Mouse (Mus musculus): ENCODE measurements around the gene Agap2. TPM values are rescaled to one million over a fixed set of nuclear protein-coding genes. Genes with fewer than 3 reads are reported as not detected.

Agap2 gene
- total and polyA plus RNA-seq, 2 experiments = 0.28 to 0.55 TPM

DNA sequence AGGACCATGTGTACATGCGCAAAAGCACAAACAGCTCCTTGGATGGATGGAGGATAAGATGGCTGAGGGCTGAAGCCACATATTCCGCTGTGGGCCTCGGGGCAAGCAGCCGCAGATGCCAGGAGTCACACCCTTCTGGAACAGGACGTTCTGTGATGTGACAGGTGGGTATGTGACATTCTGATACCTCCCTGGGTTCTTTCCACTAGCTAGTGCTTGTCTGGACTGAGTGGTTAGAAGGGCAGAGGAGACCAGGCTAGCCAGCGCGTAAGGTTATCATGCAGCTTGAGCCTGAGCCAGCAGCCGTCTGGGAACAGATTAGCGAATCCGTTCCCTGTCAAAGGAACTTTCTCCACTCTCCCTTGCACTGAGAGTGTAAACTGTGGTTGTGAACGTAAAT lies 65.9 kb downstream of the Agap2 start:
- no peak overlapping the region for H3K4me3 ChIP-seq (ENCODE audit: insufficient read depth, low read depth, low read length)
- no peak for DNase-seq (ENCODE audit: extremely low read depth, low read depth, low spot score)
- WGBS = 91% methylated on average over 11 of the region's 11 CpGs

DNA sequence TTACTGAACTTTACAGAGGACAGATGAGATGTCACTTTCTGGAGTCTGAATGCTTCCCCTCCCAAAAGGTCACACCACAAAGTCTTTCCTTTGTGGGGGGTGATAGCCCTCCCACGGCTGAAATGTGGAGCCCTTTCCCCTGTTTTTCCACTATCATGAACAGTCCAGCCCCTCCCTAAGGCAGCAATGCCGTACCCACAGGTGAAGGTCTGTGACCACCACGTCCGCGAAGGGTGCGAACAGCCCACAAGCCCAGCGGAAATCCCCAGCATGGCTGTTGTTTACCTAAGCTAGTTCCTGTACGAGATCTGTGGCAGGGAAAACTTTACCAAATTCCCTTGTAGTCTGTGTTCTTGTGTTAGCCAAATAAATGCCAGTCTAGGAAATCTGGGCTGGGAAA lies 66.4 kb downstream of the Agap2 start:
- DNase-seq (ENCODE audit: extremely low read depth, low read depth, low spot score) = no peak
- H3K27ac ChIP-seq (replicated peaks; ENCODE audit: insufficient read depth, low read depth, low read length) = no peak overlapping the region
- H3K4me3 ChIP-seq (ENCODE audit: insufficient read depth, low read depth, low read length) = no peak overlapping the region
- H3K36me3 ChIP-seq (ENCODE audit: control insufficient read depth, insufficient read depth, low read length) = no peaks in the 10 kb centered on the region
- no peak overlapping the region for H3K9ac ChIP-seq (ENCODE audit: low read depth, low read length)
- H3K79me2 ChIP-seq (ENCODE audit: control insufficient read depth, insufficient read depth, low read length) = no peaks in the 10 kb centered on the region; the same call in 1 of the 2 replicates
- WGBS = 76% methylated on average over 8 of the region's 8 CpGs
- H3K4me1 ChIP-seq (ENCODE audit: control insufficient read depth, insufficient read depth, low read length) = peaks cover 8% of the 10 kb centered on the region
- TF ChIP-seq CTCF (IDR thresholded peaks at IDR 0.05; ENCODE audit: low read depth, low read length) (no peak), POLR2A (IDR thresholded peaks at IDR 0.05; ENCODE audit: extremely low read depth, insufficient read depth, low read length) (no peak)
- no peaks in the 10 kb centered on the region for H3K27me3 ChIP-seq (ENCODE audit: control insufficient read depth, insufficient read depth, low read length)

More for the DNA sequence above, 65.9 kb downstream of the Agap2 start:
- Histone ChIP-seq H3K27me3 (ENCODE audit: control insufficient read depth, insufficient read depth, low read length) (no peaks in the 10 kb centered on the region), H3K79me2 (ENCODE audit: control insufficient read depth, insufficient read depth, low read length) (no peaks in the 10 kb centered on the region; the same call in 1 of the 2 replicates), H3K36me3 (ENCODE audit: control insufficient read depth, insufficient read depth, low read length) (no peaks in the 10 kb centered on the region), H3K27ac (replicated peaks; ENCODE audit: insufficient read depth, low read depth, low read length) (no peak overlapping the region), H3K4me1 (ENCODE audit: control insufficient read depth, insufficient read depth, low read length) (peaks cover 8% of the 10 kb centered on the region), H3K9ac (ENCODE audit: low read depth, low read length) (no peak overlapping the region)
- TF ChIP-seq CTCF (IDR thresholded peaks at IDR 0.05; ENCODE audit: low read depth, low read length) = no peak
- TF ChIP-seq POLR2A (IDR thresholded peaks at IDR 0.05; ENCODE audit: extremely low read depth, insufficient read depth, low read length) = no peak

Other genes with a start within 250 kb of the Agap2 start
- 5.9 and 8.3 TPM in 2 replicates for gene Atp23, start 173.9 kb upstream of the Agap2 start, total RNA-seq (2014; rRNA removed)
- gene Atp23, start 173.9 kb upstream of the Agap2 start, polyA plus RNA-seq (2012; rRNA removed) = 5.5 and 6.4 TPM in 2 replicates
- gene Ctdsp2, start 96.6 kb upstream of the Agap2 start, total RNA-seq (2014; rRNA removed) = 18.4 and 25.7 TPM in 2 replicates
- 23.1 and 29.3 TPM in 2 replicates for gene Ctdsp2, start 96.6 kb upstream of the Agap2 start, polyA plus RNA-seq (2012; rRNA removed)
- 0.09 and 0.20 TPM in 2 replicates for gene Avil, start 74.6 kb upstream of the Agap2 start, total RNA-seq (2014; rRNA removed)
- gene Avil, start 74.6 kb upstream of the Agap2 start, polyA plus RNA-seq (2012; rRNA removed) = 0.06 TPM in 1 of 2 replicates, not detected in the other
- gene Tsfm, start 44.4 kb upstream of the Agap2 start, total RNA-seq (2014; rRNA removed) = 21.6 and 26.3 TPM in 2 replicates
- 17.4 and 18.2 TPM in 2 replicates for gene Tsfm, start 44.4 kb upstream of the Agap2 start, polyA plus RNA-seq (2012; rRNA removed)
- gene Mettl1, start 33.9 kb upstream of the Agap2 start, total RNA-seq (2014; rRNA removed) = 5.2 and 6.1 TPM in 2 replicates
- gene Mettl1, start 33.9 kb upstream of the Agap2 start, polyA plus RNA-seq (2012; rRNA removed) = 9.1 and 17.9 TPM in 2 replicates
- not detected in 2 replicates for gene Eef1akmt3, start 33.8 kb upstream of the Agap2 start, total RNA-seq (2014; rRNA removed)
- 0.09 TPM in 1 of 2 replicates, not detected in the other for gene Eef1akmt3, start 33.8 kb upstream of the Agap2 start, polyA plus RNA-seq (2012; rRNA removed)
- not detected in 2 replicates for gene Cyp27b1, start 27.0 kb upstream of the Agap2 start, total RNA-seq (2014; rRNA removed)
- gene Cyp27b1, start 27.0 kb upstream of the Agap2 start, polyA plus RNA-seq (2012; rRNA removed) = 0.05 TPM in 2 replicates
- 0.09 and 0.34 TPM in 2 replicates for gene March9, start 15.1 kb upstream of the Agap2 start, total RNA-seq (2014; rRNA removed)
- gene March9, start 15.1 kb upstream of the Agap2 start, polyA plus RNA-seq (2012; rRNA removed) = 0.44 and 0.52 TPM in 2 replicates
- 37.9 and 41.3 TPM in 2 replicates for gene Cdk4, start 11.8 kb upstream of the Agap2 start, total RNA-seq (2014; rRNA removed)
- gene Cdk4, start 11.8 kb upstream of the Agap2 start, polyA plus RNA-seq (2012; rRNA removed) = 54.3 and 58.7 TPM in 2 replicates
- 269 and 278 TPM in 2 replicates for gene Tspan31, start 5.0 kb upstream of the Agap2 start, total RNA-seq (2014; rRNA removed)
- gene Tspan31, start 5.0 kb upstream of the Agap2 start, polyA plus RNA-seq (2012; rRNA removed) = 268 and 298 TPM in 2 replicates
- 130 TPM in 2 replicates for gene Os9, start 45.8 kb downstream of the Agap2 start, total RNA-seq (2014; rRNA removed)
- gene Os9, start 45.8 kb downstream of the Agap2 start, polyA plus RNA-seq (2012; rRNA removed) = 128 and 130 TPM in 2 replicates
- gene B4galnt1, start 89.9 kb downstream of the Agap2 start, total RNA-seq (2014; rRNA removed) = 21.9 and 36.3 TPM in 2 replicates
- 85.0 and 89.8 TPM in 2 replicates for gene B4galnt1, start 89.9 kb downstream of the Agap2 start, polyA plus RNA-seq (2012; rRNA removed)
- 1.3 and 3.1 TPM in 2 replicates for gene Slc26a10, start 105.4 kb downstream of the Agap2 start, total RNA-seq (2014; rRNA removed)
- gene Slc26a10, start 105.4 kb downstream of the Agap2 start, polyA plus RNA-seq (2012; rRNA removed) = 4.1 and 5.8 TPM in 2 replicates
- gene Arhgef25, start 114.8 kb downstream of the Agap2 start, total RNA-seq (2014; rRNA removed) = 0.83 and 0.87 TPM in 2 replicates
- 0.91 and 1.4 TPM in 2 replicates for gene Arhgef25, start 114.8 kb downstream of the Agap2 start, polyA plus RNA-seq (2012; rRNA removed)
- 1.5 and 1.8 TPM in 2 replicates for gene Dtx3, start 120.4 kb downstream of the Agap2 start, total RNA-seq (2014; rRNA removed)
- gene Dtx3, start 120.4 kb downstream of the Agap2 start, polyA plus RNA-seq (2012; rRNA removed) = 5.2 and 10.0 TPM in 2 replicates
- 8.9 and 10.7 TPM in 2 replicates for gene Pip4k2c, start 136.3 kb downstream of the Agap2 start, total RNA-seq (2014; rRNA removed)
- gene Pip4k2c, start 136.3 kb downstream of the Agap2 start, polyA plus RNA-seq (2012; rRNA removed) = 13.0 and 13.9 TPM in 2 replicates
- gene Kif5a, start 188.1 kb downstream of the Agap2 start, total RNA-seq (2014; rRNA removed) = 0.55 and 0.74 TPM in 2 replicates
- 5.0 and 10.7 TPM in 2 replicates for gene Kif5a, start 188.1 kb downstream of the Agap2 start, polyA plus RNA-seq (2012; rRNA removed)
- gene Dctn2, start 191.1 kb downstream of the Agap2 start, total RNA-seq (2014; rRNA removed) = 71.3 and 78.5 TPM in 2 replicates
- gene Dctn2, start 191.1 kb downstream of the Agap2 start, polyA plus RNA-seq (2012; rRNA removed) = 122 and 132 TPM in 2 replicates
- gene Mbd6, start 213.7 kb downstream of the Agap2 start, total RNA-seq (2014; rRNA removed) = 1.0 and 2.6 TPM in 2 replicates
- 14.4 and 19.2 TPM in 2 replicates for gene Mbd6, start 213.7 kb downstream of the Agap2 start, polyA plus RNA-seq (2012; rRNA removed)
- gene Mars, start 236.5 kb downstream of the Agap2 start, total RNA-seq (2014; rRNA removed) = 59.6 and 67.3 TPM in 2 replicates
- 65.6 and 70.7 TPM in 2 replicates for gene Mars, start 236.5 kb downstream of the Agap2 start, polyA plus RNA-seq (2012; rRNA removed)
- 1.5 and 2.0 TPM in 2 replicates for gene Arhgap9, start 246.7 kb downstream of the Agap2 start, total RNA-seq (2014; rRNA removed)
- 1.8 and 2.1 TPM in 2 replicates for gene Arhgap9, start 246.7 kb downstream of the Agap2 start, polyA plus RNA-seq (2012; rRNA removed)